Mouse (Mus musculus) inflammation-experienced regulatory T-cells, adult 6 months (primary cell): ENCODE measurements around the gene Ugt1a5. TPM values are rescaled to one million over a fixed set of nuclear protein-coding genes. Genes with fewer than 3 reads are reported as not detected.

Experiments used
- ATAC-seq: one replicate; pipeline ENCODE4 v1.8.0; 2017
- polyA plus RNA-seq, 3 experiments: library from polyadenylated mRNA; unstranded; fragments of 100-300 nt; shearing (Covaris generic); gene quantifications; one replicate each; pipeline ENCODE4 v1.2.1; 2017

The Ugt1a5 gene
- polyA plus RNA-seq, 3 experiments from 2014 or later: not detected

GRCm38 (mm10) chr1:88263778-88264177 lies 98.0 kb downstream of the Ugt1a5 start:
- no peak for ATAC-seq

GRCm38 (mm10) chr1:88264237-88264868 lies 98.5 kb downstream of the Ugt1a5 start:
- ATAC-seq: no peak

GRCm38 (mm10) chr1:88264869-88265240 lies 99.0 kb downstream of the Ugt1a5 start:
- ATAC-seq: no peak

- ATAC-seq: no peak
These were observed 100.3 kb downstream of the Ugt1a5 start for GRCm38 (mm10) chr1:88266123-88266522.

- peak; percentile 1 for ATAC-seq
These were observed 101.7 kb downstream of the Ugt1a5 start for GRCm38 (mm10) chr1:88267489-88267888.

- ATAC-seq: no peak
These were observed 102.3 kb downstream of the Ugt1a5 start for GRCm38 (mm10) chr1:88268070-88268469.

Other genes starting within 250 kb of the Ugt1a5 start
- gene Usp40, start 157.5 kb upstream of the Ugt1a5 start, polyA plus RNA-seq: 10 to 100 TPM; 13.6 to 26.7 (median 21.5) TPM
- not detected for gene Ugt1a10, start 110.6 kb upstream of the Ugt1a5 start, polyA plus RNA-seq
- not detected for gene Ugt1a9, start 95.2 kb upstream of the Ugt1a5 start, polyA plus RNA-seq
- under 1 TPM in 1 of 3 experiments, not detected in 2; 0.63 TPM for gene Ugt1a8, start 78.2 kb upstream of the Ugt1a5 start, polyA plus RNA-seq
- gene Ugt1a7c, start 71.0 kb upstream of the Ugt1a5 start, polyA plus RNA-seq: 1 to 10 TPM in 2 of 3 experiments, under 1 TPM in 1; 0.20 to 1.9 (median 1.5) TPM
- gene Ugt1a6b, start 62.8 kb upstream of the Ugt1a5 start, polyA plus RNA-seq: not detected
- gene Ugt1a6a, start 31.2 kb upstream of the Ugt1a5 start, polyA plus RNA-seq: under 1 TPM in 2 of 3 experiments, not detected in 1; 0.19 to 0.98 TPM
- gene Ugt1a2, start 34.6 kb downstream of the Ugt1a5 start, polyA plus RNA-seq: not detected
- gene Dnajb3, start 39.8 kb downstream of the Ugt1a5 start, polyA plus RNA-seq: under 1 TPM in 2 of 3 experiments, not detected in 1; 0.47 to 0.99 TPM
- not detected for gene Ugt1a1, start 45.9 kb downstream of the Ugt1a5 start, polyA plus RNA-seq
- gene Mroh2a, start 61.0 kb downstream of the Ugt1a5 start, polyA plus RNA-seq: 1 to 10 TPM; 1.9 to 4.4 (median 2.1) TPM
- gene Hjurp, start 111.6 kb downstream of the Ugt1a5 start, polyA plus RNA-seq: 10 to 100 TPM; 37.3 to 97.3 (median 69.6) TPM
- not detected for gene Trpm8, start 111.6 kb downstream of the Ugt1a5 start, polyA plus RNA-seq
- not detected for gene Spp2, start 240.9 kb downstream of the Ugt1a5 start, polyA plus RNA-seq